Mouse (Mus musculus) forebrain, embryonic 15.5 days (tissue): ENCODE results near the gene Gm26657. TPM values are rescaled to one million over a fixed set of nuclear protein-coding genes. Genes with fewer than 3 reads are reported as not detected.

Source experiments
- ATAC-seq: fragments of 200-750 bp; cut with Nextera tagmentation; replicated peaks from 2 replicates; pipeline ENCODE4 v1.8.0; 2017; ENCODE audit warnings: mild to moderate bottlenecking, moderate TSS enrichment, moderate library complexity
- H3K27ac ChIP-seq: fragments of 300-500 bp; sonication (generic); replicated peaks from 2 replicates; pipeline ENCODE4 v1.5.1; 2015; ENCODE audit warnings: mild to moderate bottlenecking, inconsistent platforms
- H3K27me3 ChIP-seq: fragments of 300-500 bp; sonication (generic); 2 replicates; pipeline ENCODE4 v1.6.1; 2015; ENCODE audit warnings: inconsistent platforms
- H3K36me3 ChIP-seq: fragments of 300-500 bp; sonication (generic); 2 replicates; pipeline ENCODE4 v1.6.1; 2015; ENCODE audit warnings: mild to moderate bottlenecking, inconsistent platforms
- H3K4me1 ChIP-seq: fragments of 300-500 bp; sonication (generic); 2 replicates; pipeline ENCODE4 v1.6.1; 2015; ENCODE audit warnings: inconsistent platforms
- H3K4me2 ChIP-seq: fragments of 300-500 bp; sonication (generic); replicated peaks from 2 replicates; pipeline ENCODE4 v1.6.1; 2015; ENCODE audit warnings: mild to moderate bottlenecking, inconsistent platforms
- H3K4me3 ChIP-seq: fragments of 300-500 bp; sonication (generic); 2 replicates; pipeline ENCODE4 v1.5.1; 2015; ENCODE audit warnings: mild to moderate bottlenecking, inconsistent platforms
- H3K9ac ChIP-seq: fragments of 300-500 bp; sonication (generic); replicated peaks from 2 replicates; pipeline ENCODE4 v1.6.1; 2015; ENCODE audit warnings: mild to moderate bottlenecking, inconsistent platforms
- H3K9me3 ChIP-seq: fragments of 300-500 bp; sonication (generic); 2 replicates; pipeline ENCODE4 v1.6.1; 2016; ENCODE audit warnings: inconsistent platforms
- WGBS: fragments of 180-500 bp; shearing (Covaris S2); methylation state at CpG from one replicate; pipeline ENCODE4 v1.1.7; 2015; ENCODE audit warnings: mixed read lengths; 5-methylcytosine and 5-hydroxymethylcytosine counted together
- polyA plus RNA-seq: library from polyadenylated mRNA; unstranded; fragments of >200 nt; fragmentation: Nextera tagmentation; extraction: Ambion mirVana; gene quantifications from 2 replicates; pipeline ENCODE4 v1.2.1, GENCODE M21; 2015

The Gm26657 gene
- not detected in 2 replicates for polyA plus RNA-seq

DNA sequence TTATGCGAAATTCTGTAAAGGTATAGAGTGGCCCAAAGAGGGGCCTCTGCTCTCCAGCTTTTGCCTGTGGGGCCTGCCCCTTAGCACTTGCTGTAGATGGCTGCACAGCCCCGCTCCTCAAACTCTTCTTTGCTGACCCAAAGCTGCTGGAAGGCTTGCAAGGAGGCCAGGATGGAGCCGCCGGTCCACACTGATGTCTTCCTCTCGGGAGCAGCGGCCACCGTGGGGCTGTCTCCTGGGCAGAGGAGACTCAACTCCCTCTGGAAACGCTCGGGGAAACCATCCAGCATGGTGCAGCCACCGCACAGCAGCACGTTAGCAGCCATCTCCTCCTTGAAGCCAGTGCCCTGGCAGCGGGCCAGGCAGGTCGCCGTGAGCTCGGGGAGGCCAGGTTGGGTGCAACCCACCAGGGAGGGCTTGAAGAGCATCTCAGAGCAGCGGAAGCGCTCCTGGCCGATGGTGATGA, at the start of gene Gm26657:
Gene Gm26657, plus strand, starts transcription at position 51 of the 466 bp plus-strand sequence.
- H3K9ac ChIP-seq = no peak within 1 kb of the TSS
- H3K9me3 ChIP-seq = no peaks in the 10 kb centered on the region
- no peaks in the 10 kb centered on the region for H3K4me1 ChIP-seq
- H3K36me3 ChIP-seq = peaks cover 11% of the 10 kb centered on the region; the same call in 1 of the 2 replicates
- no peaks in the 10 kb centered on the region for H3K27me3 ChIP-seq
- ATAC-seq = no peak
- H3K27ac ChIP-seq = no peak within 1 kb of the TSS
- H3K4me2 ChIP-seq = no peak within 1 kb of the TSS
- WGBS = 84% methylated on average over 18 of the region's 18 CpGs
- H3K4me3 ChIP-seq = no peak within 1 kb of the TSS

DNA sequence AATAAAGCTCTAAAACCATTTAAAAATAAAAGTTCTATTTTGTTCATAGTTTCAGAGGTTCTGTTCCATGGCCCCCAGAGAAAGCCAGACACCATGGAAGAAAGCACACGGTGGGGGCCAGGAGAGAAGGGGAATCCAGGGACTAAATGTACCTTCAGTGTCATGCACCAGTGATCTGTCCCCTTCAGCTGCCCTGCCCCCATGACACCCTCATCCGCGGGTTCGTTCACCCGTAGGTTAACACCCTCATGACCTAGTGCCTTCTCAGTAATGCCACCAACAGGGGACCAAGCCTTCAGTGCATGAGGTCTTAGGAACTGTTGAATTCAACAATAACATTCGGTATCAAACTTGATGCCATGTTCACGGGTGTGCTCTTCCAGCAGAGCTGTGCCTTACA, 43.5 kb upstream of the Gm26657 start:
- no peaks in the 10 kb centered on the region for H3K36me3 ChIP-seq
- 86% methylated on average over 7 of the region's 7 CpGs for WGBS
- no peak overlapping the region for H3K4me3 ChIP-seq
- no peak overlapping the region for H3K9ac ChIP-seq
- ATAC-seq = no peak
- no peaks in the 10 kb centered on the region for H3K9me3 ChIP-seq
- no peak overlapping the region for H3K27ac ChIP-seq
- no peaks in the 10 kb centered on the region for H3K4me1 ChIP-seq
- H3K27me3 ChIP-seq = no peaks in the 10 kb centered on the region
- H3K4me2 ChIP-seq = no peak overlapping the region

DNA sequence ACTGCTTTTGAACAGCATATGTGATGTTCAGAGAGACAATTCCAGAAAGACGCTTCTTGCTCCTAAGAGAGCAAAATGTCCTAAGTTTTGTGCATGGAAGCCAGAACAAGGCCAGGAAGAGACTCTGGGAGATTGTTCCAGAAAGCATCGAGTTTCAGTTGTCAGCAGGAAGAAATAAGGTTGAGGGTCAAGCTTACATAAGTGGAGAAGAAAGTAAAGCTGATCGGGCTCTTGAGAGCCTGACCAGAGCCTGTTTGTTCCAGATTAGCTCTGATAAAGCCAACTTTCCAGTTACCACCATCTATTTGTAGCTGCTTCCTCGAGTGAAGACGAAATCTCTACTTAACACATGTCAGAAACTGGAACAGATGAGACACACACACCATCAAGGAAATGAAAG, 41.2 kb upstream of the Gm26657 start:
- no peak overlapping the region for H3K4me2 ChIP-seq
- WGBS = 81% methylated on average over 5 of the region's 5 CpGs
- H3K9me3 ChIP-seq = no peaks in the 10 kb centered on the region
- no peaks in the 10 kb centered on the region for H3K4me1 ChIP-seq
- H3K27ac ChIP-seq = no peak overlapping the region
- no peaks in the 10 kb centered on the region for H3K27me3 ChIP-seq
- no peak overlapping the region for H3K4me3 ChIP-seq
- H3K9ac ChIP-seq = no peak overlapping the region
- H3K36me3 ChIP-seq = no peaks in the 10 kb centered on the region
- ATAC-seq = no peak

DNA sequence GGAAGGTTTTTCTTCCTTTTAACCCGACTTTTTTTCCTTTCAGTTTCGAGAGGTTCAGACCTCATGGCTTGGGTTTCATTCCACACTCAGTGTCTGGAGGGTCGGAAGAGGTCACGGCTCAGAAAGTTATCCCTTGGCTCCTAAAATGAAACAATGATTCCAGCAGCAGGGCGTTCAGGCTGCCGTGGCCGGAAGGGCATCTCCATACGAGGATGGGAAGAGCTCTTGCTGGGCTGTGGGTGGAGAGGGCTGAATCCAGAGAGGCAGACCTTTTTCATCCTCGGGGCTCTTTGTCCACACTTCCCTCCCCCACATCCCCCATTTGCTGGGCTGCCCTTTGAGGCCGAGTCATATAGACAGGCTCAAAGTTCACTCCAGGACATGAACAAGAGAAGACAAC, 37.6 kb upstream of the Gm26657 start:
- H3K4me3 ChIP-seq = no peak overlapping the region
- no peak overlapping the region for H3K4me2 ChIP-seq
- H3K9me3 ChIP-seq = no peaks in the 10 kb centered on the region
- no peaks in the 10 kb centered on the region for H3K27me3 ChIP-seq
- H3K9ac ChIP-seq = no peak overlapping the region
- WGBS = 6% methylated on average over 10 of the region's 10 CpGs
- ATAC-seq = no peak
- H3K4me1 ChIP-seq = no peaks in the 10 kb centered on the region
- no peak overlapping the region for H3K27ac ChIP-seq
- no peaks in the 10 kb centered on the region for H3K36me3 ChIP-seq

DNA sequence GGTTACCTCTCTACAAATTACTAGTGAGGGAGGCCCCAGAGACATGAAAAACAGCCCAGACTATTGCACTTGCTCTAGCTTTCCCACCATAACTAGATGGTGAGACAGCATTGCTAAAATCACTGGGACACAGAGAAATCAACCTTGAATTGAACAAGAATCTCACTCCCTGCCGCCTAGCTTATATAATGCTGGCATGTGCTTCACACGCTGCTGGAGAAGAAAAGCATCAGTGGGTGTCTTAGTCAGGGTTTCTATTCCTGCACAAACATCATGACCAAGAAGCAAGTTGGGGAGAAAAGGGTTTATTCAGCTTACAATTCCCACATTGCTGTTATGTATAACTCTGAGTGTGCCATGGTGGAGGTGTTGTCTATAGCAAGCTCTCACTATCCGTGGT, 26.7 kb upstream of the Gm26657 start:
- no peak for ATAC-seq
- Histone ChIP-seq H3K4me2 (no peak overlapping the region), H3K27ac (no peak overlapping the region), H3K4me3 (no peak overlapping the region), H3K4me1 (no peaks in the 10 kb centered on the region), H3K27me3 (no peaks in the 10 kb centered on the region), H3K9ac (no peak overlapping the region), H3K9me3 (no peaks in the 10 kb centered on the region), H3K36me3 (no peaks in the 10 kb centered on the region)
- WGBS = 78% methylated on average over 3 of the region's 3 CpGs

DNA sequence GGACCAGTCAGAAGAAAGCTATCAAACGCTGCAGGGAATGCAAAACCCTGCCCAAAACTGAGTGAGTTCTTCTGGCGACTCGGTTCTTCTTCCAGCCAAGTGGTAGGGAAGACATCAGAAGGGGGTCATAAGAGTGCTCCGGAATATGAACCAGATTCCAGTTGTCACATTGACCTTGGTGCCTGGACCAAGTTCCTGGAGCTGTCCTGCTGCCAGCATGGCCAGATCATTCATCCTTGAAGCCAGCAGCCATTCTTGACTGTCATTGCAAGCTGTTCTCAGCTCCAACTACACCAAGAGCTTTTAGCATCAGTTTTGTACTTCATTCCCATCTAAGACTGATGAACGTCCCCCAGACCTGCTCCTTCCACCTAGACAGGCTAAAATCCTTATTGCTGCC, 23.1 kb upstream of the Gm26657 start:
- 55% methylated on average over 5 of the region's 5 CpGs for WGBS

DNA sequence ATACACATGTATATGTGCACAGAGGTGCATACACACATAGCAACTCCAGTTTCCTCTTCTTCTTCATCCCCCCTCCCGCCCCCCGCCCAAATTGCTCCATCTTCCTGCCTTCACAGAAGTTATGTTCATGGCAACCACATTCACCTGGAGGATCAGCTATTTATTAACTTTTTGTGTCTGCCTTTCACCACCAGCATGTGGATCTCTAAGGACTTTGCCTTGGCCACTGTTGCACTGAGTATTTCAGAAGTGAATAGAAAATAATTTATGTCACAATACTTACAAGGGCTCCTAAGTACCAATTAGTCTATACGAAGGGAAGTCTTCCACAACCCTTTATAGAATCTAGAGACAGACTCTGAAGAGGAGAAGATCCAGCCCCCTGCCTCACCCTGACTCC, 21.9 kb upstream of the Gm26657 start:
- Histone ChIP-seq H3K27me3 (no peaks in the 10 kb centered on the region), H3K4me3 (no peak overlapping the region), H3K9ac (no peak overlapping the region), H3K4me1 (0 out of 2 replicates have a peak, but pooled peaks cover 5% of the 10 kb centered on the region), H3K36me3 (no peaks in the 10 kb centered on the region), H3K9me3 (no peaks in the 10 kb centered on the region), H3K4me2 (no peak overlapping the region), H3K27ac (no peak overlapping the region)
- no peak for ATAC-seq
- 85% methylated on average over 3 of the region's 3 CpGs for WGBS

More for the DNA sequence above, 23.1 kb upstream of the Gm26657 start:
- ATAC-seq = no peak
- no peak overlapping the region for H3K27ac ChIP-seq
- H3K9ac ChIP-seq = no peak overlapping the region
- no peak overlapping the region for H3K4me2 ChIP-seq
- 0 out of 2 replicates have a peak, but pooled peaks cover 5% of the 10 kb centered on the region for H3K4me1 ChIP-seq
- H3K4me3 ChIP-seq = no peak overlapping the region
- H3K9me3 ChIP-seq = no peaks in the 10 kb centered on the region
- no peaks in the 10 kb centered on the region for H3K36me3 ChIP-seq
- no peaks in the 10 kb centered on the region for H3K27me3 ChIP-seq

DNA sequence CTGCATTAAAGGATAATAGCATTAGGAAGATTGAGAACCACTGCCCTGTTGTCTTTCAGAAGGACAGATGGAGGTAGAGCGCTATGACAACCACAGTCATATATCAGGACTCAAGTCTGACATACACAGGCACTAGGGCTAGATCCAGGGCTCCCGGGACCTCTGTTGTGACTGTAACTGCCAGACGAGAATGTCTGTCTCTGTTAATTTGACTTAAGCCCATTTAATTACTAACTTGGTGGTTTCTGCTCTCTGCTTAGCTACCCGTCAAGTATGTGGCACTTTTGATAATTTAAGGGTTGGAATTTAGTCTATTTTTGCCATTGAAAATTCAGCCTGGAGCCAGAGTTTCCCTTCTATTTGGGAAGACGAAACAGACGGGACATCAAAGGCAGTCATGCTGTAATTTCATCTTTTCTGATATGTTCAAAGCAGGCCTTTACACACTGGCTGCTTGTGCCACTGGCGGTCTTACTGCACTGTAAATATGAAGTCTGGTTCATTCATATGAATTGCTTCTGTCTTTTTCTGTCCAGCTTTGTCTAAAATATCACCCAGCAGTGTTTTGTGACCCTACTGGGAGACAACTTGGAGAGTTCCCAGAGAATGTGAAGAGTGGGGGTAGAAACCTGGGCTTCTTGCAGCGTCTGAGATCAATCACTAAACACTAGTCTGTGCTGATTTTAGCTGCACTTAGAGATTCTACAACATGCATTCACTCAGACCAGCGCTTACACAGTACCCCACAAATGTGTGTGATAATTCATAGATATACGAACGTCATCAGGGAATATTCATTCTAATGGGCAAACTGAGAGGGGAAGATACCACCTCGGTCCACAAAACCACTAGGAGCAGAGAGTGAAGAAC, 21.1 kb upstream of the Gm26657 start:
- ATAC-seq = no peak

DNA sequence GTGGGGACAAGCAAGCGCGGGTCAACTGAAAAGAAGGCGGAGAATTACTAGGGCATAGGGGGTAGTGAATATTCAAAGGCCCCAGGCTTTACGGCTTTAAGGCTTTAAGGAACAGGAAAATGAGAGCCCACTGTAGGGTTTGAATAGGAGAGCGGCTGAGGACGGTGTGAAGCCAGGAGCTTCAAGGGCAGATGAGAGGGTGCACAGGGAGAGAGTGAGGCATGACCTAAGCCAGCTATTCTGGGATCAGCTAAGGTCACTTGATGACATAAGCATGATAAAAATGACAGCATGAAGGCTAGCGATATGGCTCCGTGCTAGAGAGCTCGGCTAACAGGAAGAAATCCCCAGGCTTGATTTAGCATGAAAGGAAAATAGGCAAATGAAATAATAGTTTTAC, 20.4 kb upstream of the Gm26657 start:
- 0 out of 2 replicates have a peak, but pooled peaks cover 5% of the 10 kb centered on the region for H3K4me1 ChIP-seq
- H3K36me3 ChIP-seq = no peaks in the 10 kb centered on the region
- no peaks in the 10 kb centered on the region for H3K27me3 ChIP-seq
- 74% methylated on average over 9 of the region's 9 CpGs for WGBS
- H3K4me2 ChIP-seq = no peak overlapping the region
- no peaks in the 10 kb centered on the region for H3K9me3 ChIP-seq
- no peak for ATAC-seq
- H3K9ac ChIP-seq = no peak overlapping the region
- H3K27ac ChIP-seq = no peak overlapping the region
- H3K4me3 ChIP-seq = no peak overlapping the region

More for the DNA sequence above, 21.1 kb upstream of the Gm26657 start:
- H3K9ac ChIP-seq = no peak overlapping the region
- no peak overlapping the region for H3K4me2 ChIP-seq
- no peaks in the 10 kb centered on the region for H3K27me3 ChIP-seq
- no peaks in the 10 kb centered on the region for H3K9me3 ChIP-seq
- H3K4me3 ChIP-seq = no peak overlapping the region
- WGBS = 66% methylated on average over 12 of the region's 12 CpGs
- no peaks in the 10 kb centered on the region for H3K36me3 ChIP-seq
- no peak overlapping the region for H3K27ac ChIP-seq
- 0 out of 2 replicates have a peak, but pooled peaks cover 5% of the 10 kb centered on the region for H3K4me1 ChIP-seq

DNA sequence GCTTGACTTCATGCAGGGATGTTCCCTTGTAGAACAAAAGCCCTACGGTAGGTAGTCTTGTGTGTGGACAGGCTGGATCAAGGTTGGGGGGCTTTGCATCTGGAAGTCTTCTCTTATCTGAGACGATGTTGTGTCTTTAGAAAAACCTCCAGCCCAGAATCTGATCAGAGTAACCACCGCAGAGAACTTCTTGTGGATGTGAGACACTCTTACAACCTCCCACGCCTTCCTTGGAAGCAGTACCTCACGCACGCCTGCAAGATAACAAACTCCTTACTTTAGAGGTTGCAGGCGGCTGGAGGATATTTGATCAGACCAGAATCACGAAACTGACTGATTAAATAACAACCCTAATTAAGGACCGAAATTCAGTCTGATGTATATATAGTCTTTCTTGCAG, 19.5 kb upstream of the Gm26657 start:
- Histone ChIP-seq H3K4me2 (no peak overlapping the region), H3K27me3 (no peaks in the 10 kb centered on the region), H3K9ac (no peak overlapping the region), H3K4me1 (0 out of 2 replicates have a peak, but pooled peaks cover 5% of the 10 kb centered on the region), H3K27ac (no peak overlapping the region), H3K36me3 (no peaks in the 10 kb centered on the region), H3K4me3 (no peak overlapping the region), H3K9me3 (no peaks in the 10 kb centered on the region)
- ATAC-seq = no peak
- 88% methylated on average over 9 of the region's 9 CpGs for WGBS

DNA sequence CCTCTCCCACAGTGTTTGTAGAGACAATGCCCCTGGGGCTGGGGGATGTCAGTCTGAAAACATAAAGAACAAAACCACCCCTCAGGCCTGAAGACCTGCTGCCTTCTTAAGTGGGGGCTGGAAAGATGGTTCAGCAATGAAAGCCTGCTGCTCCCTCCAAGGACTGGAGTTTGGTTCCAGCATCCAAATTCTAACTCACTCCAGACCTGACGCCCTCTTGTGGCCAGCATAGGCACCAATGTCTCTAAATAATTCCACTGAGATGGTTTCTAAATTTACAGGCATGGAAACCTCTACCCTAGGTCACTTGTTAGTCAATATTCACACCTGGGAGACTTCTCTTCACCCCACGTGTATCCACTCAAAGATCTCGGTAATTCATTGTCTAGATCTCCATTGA, 18.4 kb upstream of the Gm26657 start:
- Histone ChIP-seq H3K9ac (no peak overlapping the region), H3K4me2 (no peak overlapping the region), H3K36me3 (no peaks in the 10 kb centered on the region), H3K27ac (no peak overlapping the region), H3K27me3 (no peaks in the 10 kb centered on the region), H3K4me1 (0 out of 2 replicates have a peak, but pooled peaks cover 5% of the 10 kb centered on the region), H3K4me3 (no peak overlapping the region), H3K9me3 (no peaks in the 10 kb centered on the region)
- WGBS = 28% methylated on average over 3 of the region's 3 CpGs
- ATAC-seq = no peak

DNA sequence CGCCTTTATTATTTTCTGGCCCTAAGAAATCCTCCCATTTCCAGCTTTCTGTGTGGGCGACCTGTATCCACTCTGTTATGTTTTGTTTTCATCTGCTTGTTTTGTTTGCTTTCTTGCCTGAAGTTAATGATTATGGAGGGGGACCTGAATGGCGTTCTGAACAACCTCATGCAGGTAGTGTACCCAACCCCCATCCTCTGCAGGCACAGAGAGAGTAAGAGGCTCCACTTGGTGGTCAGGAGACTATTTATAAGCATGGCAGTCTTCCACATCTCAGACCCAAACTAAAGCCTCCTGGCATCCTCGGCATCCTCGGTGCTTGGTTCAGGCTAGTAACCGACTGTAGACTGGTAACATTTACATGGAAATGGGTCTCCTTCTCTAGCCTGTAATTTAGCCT, 17.5 kb upstream of the Gm26657 start:
- H3K9ac ChIP-seq = no peak overlapping the region
- no peaks in the 10 kb centered on the region for H3K27me3 ChIP-seq
- 68% methylated on average over 6 of the region's 6 CpGs for WGBS
- no peak overlapping the region for H3K4me3 ChIP-seq
- peaks cover 3% of the 10 kb centered on the region; the same call in 1 of the 2 replicates for H3K9me3 ChIP-seq
- no peak overlapping the region for H3K4me2 ChIP-seq
- no peaks in the 10 kb centered on the region for H3K36me3 ChIP-seq
- H3K4me1 ChIP-seq = 0 out of 2 replicates have a peak, but pooled peaks cover 5% of the 10 kb centered on the region
- ATAC-seq = no peak
- H3K27ac ChIP-seq = no peak overlapping the region
